Mouse (Mus musculus): Measurements from ENCODE around the gene Slc31a2.
"Not testable (repeated sequence)": the region's sequence is repeated elsewhere in the genome, so short reads cannot be mapped to it uniquely, and the experiment has no call there.

Slc31a2 gene

DNA sequence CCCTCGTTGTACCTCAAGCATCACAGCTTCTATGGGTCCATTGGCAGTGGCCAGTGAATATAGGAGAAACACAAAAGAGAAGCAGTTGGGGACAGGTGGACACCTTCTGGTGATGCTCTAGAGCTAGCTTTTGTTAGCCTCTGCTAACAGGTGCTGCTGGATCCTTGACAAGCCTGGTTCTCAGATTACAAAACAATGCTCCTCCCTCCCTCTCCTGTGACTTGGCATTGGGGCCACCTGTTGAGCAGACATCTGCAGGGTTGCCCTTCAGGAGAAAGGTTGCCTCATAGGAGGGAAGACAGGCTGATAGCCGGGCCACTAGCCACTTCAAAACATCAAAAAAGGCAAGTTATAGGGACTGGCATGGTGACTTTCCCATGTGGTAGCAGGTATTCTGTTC, at the start of gene Slc31a2:
Gene Slc31a2, plus strand, starts transcription at position 287 of the 400 bp plus-strand sequence.
- DNase-seq (ENCODE audit: low spot score in 2 of 2): no peak

DNA sequence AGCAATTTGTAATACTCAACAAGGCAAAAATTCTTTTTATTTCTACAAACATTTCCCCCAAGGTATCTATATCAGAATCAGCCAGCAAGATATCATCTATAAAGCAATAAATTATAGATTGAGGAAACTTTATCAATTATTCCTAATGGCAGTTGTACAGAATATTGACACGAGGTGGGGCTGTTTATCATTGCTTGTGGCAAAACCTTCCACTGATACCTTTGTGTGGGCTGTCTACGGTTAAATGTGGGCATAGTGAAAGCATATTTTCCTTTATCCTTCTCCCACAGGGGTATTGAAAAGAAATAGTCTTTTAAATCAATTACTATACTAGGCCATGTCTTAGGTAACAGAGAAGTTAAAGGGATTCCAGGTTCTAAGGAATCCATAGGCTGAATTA, 48.9 kb upstream of the Slc31a2 start:
- DNase-seq (ENCODE audit: low spot score in 2 of 2): no peak

DNA sequence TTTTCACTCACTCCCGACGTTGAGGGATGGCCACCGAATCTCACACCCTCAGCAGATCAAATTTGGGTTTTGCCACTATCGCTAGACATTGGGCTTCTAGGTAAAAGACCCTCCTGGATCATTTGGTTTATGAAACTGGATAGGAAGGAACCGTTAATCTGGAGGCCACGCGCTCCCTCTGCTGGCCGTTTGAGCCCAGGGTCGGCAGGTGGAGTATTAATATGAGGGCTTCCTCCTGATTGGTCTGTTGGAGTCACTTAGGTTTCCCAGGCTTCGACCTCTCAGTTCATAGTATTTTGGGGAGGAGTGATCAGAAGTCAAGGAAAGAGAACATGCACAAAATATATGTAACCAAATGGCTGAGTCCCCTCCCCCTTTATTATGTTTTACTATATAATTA, 34.0 kb upstream of the Slc31a2 start:
- DNase-seq (ENCODE audit: low spot score in 2 of 2): peak; percentile 36 to 40

DNA sequence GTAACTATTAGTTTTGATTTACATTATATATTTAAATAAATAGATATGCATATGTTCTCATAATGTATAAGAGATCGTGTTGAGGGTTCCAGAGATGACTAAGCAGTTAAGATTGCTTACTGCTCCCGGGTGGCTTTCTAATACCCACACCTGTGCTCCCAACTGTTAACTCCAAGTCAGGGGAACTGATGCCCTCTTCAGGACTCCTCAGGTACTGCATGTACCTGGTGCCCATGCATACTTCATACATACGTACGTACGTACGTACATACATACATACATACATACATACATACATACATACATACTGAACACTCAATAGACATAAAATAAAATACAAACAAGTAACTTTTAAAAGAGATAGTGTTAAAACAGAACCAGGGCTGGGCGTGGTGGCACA, 32.9 kb upstream of the Slc31a2 start:
- DNase-seq (ENCODE audit: low spot score in 2 of 2): no peak

DNA sequence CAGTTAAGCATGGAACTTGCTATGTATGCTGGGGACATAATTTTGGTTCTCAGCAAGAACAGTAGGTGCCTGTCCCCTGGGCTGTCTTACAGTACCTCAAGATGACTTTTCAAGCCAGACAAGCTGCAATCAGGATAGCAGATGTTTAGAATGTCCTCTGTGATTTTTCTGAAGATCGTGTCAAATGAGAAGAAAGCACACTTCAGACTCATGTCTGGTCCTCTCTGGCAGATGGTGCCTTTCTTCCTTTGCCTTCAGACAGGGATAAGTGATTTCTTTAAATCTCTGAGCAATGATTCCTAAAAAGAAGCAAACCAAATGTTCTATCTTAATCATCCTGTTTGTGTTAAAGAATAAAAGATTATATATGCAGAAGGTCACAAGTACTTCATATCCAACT, 32.2 kb upstream of the Slc31a2 start:
- peak in 1 of 2 experiments; percentile 19 for DNase-seq (ENCODE audit: low spot score in 2 of 2)

DNA sequence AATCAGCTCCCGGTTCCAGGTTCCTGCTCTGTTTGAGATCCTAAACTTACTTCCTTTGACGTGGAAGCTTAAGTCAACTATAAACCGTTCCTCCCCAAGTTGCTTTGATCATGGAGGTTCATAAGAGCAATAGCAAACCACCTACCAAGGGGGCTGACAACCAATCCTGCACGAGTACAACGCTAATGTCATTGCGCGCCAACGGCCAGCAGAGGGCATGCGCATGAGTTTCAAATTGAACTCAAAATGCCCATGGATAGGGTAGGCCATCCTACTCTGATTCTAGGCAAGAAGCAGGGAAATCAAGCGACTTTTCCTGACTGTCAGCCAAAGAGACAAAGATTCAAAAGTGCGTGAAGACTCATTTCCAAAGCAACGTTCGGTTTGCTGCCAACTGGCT, 31.6 kb upstream of the Slc31a2 start, which contains the start of gene Zfp37:
Gene Zfp37, minus strand, starts transcription at position 279 of the 400 bp plus-strand sequence.
- no peak for DNase-seq (ENCODE audit: low spot score in 2 of 2)

DNA sequence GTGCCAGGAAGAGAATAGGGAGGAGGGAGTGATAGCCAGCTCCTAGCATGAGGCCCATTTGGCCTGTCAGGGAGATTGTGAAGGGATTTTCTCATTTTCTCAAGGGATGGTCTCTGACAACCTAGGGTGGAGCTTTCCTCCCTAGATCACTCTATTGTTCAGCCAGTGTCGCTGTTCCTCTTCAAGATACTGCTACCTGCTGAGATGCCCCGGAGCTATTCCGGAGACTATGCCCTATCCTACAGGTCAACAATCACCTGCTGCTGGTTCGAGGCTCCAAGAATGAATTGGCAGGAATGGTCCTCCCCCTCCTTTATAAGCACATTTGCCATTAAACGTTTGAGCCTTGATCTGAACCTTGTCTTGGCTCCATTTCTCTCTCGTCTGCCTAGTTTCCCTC, 21.8 kb upstream of the Slc31a2 start:
- no peak for DNase-seq (ENCODE audit: low spot score in 2 of 2)

DNA sequence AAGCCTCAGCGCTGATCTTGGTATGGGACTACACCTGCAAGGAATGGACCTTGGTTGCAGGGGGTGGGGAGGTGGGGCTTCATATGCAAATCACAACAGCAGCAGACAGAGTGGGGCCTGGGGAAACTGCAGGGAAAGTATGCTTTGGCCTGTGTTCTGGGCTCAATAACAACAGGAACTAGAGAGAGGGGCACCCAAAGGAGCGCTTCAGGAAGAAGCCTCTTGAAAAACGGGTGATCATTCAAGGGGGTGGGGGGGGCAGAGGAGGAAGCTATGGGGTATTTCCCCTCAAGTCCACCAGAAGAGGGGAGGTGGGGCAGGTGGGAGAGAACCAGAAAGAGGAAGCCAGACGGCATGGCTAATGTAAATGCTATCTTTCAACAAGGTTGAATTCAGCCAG, 14.0 kb upstream of the Slc31a2 start:
- DNase-seq (ENCODE audit: low spot score in 2 of 2): no peak

DNA sequence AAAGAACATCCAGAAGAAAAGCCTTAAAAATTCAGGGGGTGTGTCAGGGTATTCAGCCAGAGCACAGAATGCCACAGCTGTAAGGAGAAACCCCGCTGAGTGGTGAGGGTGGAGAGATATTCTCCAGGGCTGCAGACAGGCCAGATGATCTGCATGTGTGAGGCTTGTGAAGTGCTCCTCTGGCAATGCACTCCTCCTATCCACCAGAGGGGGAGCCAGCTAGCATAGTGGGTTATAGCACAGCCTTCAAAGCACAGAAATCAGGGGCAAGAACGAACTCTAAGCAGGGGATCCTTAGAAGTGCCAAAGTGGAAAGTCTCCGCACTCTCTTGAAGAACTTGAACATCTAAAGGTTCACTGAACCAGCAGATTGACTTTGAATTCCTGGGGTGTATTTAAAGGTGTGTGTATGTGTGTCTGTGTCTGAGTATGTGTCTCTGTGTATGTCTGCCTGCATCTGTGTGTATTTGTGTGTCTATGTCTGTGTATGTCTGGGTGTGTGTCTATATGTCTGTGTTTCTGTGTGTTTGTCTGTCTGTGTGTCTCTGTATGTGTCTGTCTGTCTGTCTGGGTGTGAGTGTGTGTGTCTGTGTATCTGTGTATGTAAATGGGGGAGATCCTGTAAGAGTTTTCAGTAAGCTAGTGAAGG, 11.3 kb upstream of the Slc31a2 start:
- no peak for DNase-seq (ENCODE audit: low spot score in 2 of 2)

DNA sequence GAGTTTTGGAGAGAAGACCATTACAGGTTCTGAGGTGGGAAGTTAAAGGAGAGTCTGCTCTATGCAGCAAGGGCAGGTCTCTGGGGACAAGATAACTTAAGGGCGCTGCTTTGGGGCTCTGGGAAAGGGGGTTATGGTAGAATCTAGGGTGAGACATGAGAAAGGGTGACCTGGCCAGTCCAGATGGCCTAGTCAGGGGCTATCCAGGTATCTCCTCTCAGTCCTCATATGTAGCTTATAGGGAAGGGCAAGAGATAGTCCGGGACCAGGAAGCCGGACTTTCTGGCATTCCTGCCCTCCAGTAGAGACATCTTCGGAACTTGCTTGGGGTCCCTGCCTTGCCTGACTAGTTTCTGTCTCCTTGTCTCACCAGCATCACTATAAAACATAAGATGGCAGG, 10.6 kb upstream of the Slc31a2 start:
- no peak for DNase-seq (ENCODE audit: low spot score in 2 of 2)

DNA sequence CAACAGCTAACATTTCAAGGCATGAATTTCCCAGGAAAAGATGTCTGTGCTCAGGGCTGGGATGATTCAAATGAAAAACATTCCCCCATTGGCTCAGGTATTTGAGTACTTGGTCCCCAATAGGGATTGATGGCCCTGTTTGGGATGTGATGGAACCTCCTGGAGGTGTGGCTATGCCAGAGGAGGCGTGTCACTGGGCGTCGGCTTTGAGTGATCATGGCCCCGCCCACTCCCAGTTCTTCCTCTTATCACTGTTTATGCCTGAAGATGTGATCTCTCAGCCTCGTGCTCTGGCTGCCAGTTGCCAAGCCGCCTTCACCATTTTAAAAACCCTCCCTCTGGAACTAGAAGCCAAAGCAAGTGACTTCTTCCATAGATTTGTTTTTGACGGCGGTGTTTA, 7.8 kb upstream of the Slc31a2 start:
- no peak for DNase-seq (ENCODE audit: low spot score in 2 of 2)

DNA sequence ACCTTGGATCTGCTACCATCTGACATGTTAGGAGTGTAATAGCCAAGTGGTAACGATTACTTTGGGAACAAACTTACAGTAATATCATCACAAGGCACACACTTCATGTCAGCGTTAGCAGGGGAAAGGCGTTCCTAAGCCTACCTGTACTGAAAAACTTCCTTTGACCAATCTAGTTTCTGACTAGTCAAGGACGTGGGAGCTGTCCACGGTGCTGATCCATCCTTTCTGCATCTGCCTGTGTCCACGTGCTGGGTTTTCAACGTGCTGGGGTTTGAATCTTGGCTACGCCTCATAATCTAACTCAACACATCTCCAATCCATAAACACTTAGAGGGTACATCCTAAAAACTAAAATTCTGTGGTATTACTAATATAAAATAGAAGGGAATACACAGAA, 5.4 kb upstream of the Slc31a2 start:
- no peak for DNase-seq (ENCODE audit: low spot score in 2 of 2)

DNA sequence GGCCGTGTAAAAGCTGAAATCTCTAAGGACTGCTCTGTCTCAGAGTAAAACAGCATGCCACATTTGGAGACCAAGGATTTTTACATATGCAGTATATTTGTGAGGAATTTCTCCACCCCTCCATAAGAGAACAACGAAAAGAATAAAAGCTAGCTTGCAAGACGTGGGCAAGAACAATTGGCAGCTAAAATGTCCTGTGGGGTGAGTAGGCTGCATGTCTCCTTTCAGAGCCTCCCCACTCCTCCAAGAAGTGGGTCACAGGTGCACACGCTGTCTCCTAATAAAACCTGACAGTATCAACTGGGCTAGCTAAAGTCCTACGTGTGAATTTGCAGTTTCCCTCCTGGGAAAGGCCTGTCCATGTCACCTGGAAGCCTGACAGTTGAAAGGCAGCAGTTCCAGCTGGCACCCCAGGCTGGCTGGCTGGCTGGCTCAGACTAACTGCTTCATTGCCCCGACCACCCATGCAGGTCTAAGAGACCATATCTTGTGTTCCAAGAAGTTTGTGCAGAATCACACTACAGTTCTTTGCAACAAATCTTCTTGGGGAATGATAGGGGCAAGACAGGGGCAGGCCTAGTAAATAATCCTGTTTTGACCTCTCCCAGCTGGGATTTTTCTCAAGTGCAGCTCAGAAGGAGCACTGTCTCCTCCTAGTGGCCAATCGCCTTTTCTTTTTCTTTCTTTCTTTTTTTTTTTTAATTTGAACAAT, 927 bp downstream of the Slc31a2 start:
- DNase-seq (ENCODE audit: low spot score in 2 of 2): peak in 1 of 2 experiments; percentile 21

DNA sequence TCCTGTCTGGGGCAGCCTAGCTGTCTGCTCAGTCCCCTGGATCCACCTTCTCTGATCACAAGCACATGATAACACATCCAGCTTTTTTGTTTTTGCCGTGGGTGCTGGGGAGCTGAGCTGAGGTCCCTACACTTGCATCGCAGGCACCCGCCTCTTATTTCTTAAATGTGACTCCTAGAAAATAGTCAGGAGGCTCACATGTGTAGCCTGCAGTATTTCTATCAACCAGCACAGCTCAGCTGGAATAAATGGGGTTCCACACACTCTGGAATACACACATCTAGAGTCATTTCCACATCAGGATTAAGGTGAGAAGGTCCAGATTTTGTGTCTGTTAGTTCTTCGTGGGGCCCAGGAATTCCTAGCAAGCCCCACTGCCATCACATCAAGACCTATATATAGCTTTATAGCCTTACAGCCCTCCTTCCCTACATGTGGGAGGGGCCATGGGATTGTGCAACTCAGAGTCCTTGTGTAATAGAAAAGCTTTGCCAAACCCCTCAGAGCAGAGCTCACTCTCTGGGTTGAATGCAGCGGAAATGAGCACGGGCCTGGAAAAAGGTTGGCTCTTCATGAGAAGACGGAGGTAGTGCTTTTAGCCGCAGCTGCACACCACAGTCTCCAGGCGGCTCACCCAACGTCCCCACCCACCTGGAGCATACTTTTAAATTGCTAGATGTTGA, 2.9 kb downstream of the Slc31a2 start:
- no peak for DNase-seq (ENCODE audit: low spot score in 2 of 2)

DNA sequence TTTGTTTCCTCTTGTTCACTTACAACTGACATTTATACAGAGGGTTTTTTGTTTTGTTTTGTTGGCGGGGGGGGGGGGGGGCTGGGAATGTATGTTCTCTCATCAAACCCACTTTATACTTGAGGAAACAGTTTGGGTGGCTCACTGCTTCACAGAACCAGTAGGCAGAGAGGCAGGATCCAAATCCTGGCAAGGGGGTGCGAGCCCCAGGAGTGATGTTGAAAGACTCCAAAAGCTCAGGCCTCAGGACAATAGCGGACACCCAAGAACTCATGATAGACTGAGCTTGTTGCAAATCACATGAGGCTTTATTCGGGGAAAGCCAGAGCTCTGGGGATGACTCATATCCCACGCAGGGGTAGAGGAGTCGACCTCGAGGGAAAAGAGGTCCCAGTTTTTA, 3.7 kb downstream of the Slc31a2 start:
- DNase-seq (ENCODE audit: low spot score in 2 of 2): not testable (repeated sequence)

DNA sequence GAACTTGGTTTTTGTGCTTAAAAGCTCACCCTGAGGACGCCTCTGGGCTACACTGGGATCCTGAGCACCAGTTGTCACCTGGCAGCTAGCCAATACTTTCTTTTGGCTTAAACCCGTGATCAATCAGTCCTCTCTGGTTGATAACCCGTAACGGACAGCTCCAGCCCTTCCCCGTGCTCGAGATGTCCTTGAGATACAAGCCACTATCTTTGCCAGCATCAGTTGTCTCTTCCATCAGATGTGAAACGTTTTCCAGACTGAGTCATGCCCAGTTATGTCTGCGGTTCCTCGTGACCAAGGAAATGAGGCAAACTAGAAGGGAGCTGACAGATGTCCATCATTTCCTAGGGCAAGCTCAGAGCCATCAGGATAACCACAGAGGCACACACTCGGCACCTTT, 4.7 kb downstream of the Slc31a2 start:
- no peak for DNase-seq (ENCODE audit: low spot score in 2 of 2)

DNA sequence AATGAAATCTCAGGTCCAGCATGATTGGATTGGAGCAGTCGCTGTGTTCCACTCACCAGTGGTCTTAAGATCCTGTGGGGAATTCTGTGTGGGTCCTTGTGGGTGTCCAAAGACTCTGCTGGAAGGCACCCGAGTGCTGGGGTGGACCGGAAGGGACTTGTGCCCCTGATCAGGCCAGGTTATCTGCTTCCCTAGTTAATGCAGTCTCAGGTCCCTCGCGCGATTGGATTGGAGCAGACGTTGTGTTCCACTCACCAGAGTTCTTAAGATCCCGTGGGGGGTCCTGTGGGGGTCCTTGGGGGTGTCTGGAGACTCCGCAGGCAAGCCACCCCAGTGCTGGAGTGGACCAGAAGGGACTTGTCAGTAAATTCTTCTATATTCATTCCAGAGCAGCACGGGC, 10.3 kb downstream of the Slc31a2 start:
- DNase-seq (ENCODE audit: low spot score in 2 of 2): no peak

DNA sequence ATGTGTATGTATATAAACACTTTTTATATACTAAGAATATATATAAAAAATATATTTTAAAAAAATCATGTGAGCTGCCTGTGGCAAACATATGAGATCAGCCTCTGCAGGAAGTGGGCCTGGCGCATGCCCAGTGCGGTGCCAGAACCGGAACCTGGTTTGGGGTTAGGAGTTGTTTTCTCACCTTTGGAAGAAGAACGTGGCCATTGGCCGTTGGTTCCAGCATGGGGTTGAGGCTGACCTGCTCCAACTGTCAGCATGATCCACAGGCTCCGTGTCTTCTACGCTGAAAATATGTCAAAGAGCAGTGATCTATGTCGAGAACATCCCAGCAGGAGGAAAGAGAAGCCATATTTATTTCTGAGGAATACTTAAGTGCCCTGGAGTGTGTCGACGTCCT, 11.6 kb downstream of the Slc31a2 start:
- no peak for DNase-seq (ENCODE audit: low spot score in 2 of 2)

DNA sequence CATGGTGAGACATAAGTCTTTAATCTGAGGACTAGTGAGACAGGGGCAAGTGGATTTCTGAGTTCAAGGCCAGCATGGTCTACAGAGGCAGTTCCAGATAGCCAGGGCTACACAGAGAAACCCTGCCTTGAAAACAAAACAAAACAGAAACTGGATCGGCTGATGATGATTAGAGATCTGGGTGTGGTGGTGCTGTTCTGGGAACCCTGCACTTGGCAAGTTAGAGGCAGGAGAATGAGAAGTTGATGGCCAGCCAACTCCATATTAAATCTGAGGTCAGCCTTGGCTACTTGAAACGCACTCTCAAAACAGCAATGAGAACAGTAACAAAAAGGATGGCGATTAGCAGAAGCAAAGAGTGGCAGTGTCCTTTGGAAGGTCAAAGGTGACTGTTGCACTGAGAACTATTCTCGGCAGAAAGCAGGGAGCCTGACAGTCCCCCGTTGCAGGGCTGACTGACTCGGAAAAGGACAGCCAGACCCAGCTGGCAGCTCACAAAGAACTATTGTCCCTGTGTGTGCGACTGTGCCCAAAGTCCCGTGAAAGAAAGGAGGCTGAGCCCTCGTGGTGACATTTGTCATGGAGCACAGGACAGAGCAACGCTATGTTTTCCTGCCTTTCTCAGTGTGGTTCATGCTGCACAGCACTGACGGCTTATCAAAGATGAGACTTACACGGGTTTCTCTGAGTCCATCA, 12.6 kb downstream of the Slc31a2 start:
- no peak for DNase-seq (ENCODE audit: low spot score in 2 of 2)

DNA sequence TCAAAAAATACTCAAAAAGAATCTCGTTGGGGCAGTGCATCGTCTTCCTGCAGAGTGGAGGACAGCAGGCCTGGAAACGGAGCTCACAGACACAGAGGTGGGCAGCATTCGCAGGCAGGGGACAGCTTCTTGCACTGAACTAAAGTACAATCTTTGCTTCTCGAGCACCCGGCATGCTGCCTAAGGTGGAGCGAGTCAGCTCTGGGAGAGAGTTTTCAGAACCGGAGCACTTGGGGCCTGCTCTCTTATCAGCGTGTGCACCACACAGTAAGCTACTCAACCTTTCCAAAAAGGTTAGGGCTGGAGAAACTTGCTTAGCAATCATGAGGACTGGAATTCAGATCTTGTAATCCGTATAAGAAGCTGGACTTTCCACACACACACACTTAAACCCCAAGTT, 14.3 kb downstream of the Slc31a2 start:
- DNase-seq (ENCODE audit: low spot score in 2 of 2): no peak

DNA sequence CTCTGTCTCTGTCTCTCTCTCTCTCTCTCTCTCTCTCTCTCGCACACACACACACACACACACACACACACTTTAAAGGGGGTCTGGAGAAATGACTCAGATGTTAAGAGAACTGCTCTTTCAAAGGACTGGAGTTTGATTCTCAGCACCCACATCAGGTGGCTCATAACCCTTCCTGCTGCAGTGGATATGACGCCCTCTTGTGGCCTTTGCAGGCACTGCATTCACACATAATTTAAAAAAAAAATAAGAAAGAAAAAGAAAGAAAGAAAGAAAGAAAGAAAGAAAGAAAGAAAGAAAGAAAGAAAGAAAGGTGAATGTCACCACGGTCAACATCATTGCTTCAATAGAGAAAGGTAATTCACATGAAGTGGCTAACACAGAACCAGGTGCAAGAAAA, 14.9 kb downstream of the Slc31a2 start:
- DNase-seq (ENCODE audit: low spot score in 2 of 2): no peak

DNA sequence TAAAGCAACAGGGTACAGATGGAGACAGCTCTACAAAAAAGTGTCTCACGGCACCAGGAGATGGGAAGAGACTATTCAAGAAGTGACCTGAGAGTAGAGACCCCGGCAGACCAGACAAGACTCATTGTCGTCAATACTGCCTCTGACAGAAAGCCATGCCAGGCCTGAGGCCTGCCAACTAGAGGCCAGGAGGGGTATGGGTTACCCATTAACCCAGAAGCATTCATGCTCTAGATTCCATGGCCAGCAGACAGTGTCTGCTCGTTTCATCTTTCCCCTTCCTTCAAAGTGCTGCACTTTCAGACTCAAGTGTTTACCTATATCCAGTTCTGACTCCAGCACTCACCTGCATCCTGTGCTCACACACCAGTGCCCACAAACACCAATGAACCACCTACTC, 15.7 kb downstream of the Slc31a2 start:
- DNase-seq (ENCODE audit: low spot score in 2 of 2): no peak
